Mouse (Mus musculus): ENCODE data around the gene 2610318N02Rik. TPM values are rescaled to one million over a fixed set of nuclear protein-coding genes. Genes with fewer than 3 reads are reported as not detected.

Gene 2610318N02Rik
- polyA plus RNA-seq, 1 experiment from 2014 or later: 19.6 TPM

- H3K4me2 ChIP-seq (ENCODE audit: low read depth, low read length): peak within 1 kb of the TSS; percentile 99
- under 1% methylated on average over 34 of the region's 34 CpGs for WGBS
- ATAC-seq (replicated peaks; ENCODE audit: extremely low read depth, insufficient read depth, low FRiP score): peak; percentile 81
- H3K27me3 ChIP-seq (ENCODE audit: control insufficient read depth, insufficient read depth, low read length): no peaks in the 10 kb centered on the region
- H3K4me3 ChIP-seq (ENCODE audit: low read length): peak within 1 kb of the TSS; percentile 60
- no peak within 1 kb of the TSS for H3K27ac ChIP-seq (ENCODE audit: low read length)
- no peaks in the 10 kb centered on the region for H3K36me3 ChIP-seq (ENCODE audit: control insufficient read depth, insufficient read depth)
- H3K4me1 ChIP-seq (ENCODE audit: control insufficient read depth, insufficient read depth, low read length): peaks cover 10% of the 10 kb centered on the region; the same call in 1 of the 2 replicates
- H3K9me3 ChIP-seq (replicated peaks; ENCODE audit: control insufficient read depth, low read length): no peaks in the 10 kb centered on the region
- H3K9ac ChIP-seq (ENCODE audit: low read length): peak within 1 kb of the TSS; percentile 52
These were observed 21.8 kb upstream of the 2610318N02Rik start, which contains the start of gene Ccdc116 for GRCm38 (mm10) chr16:17146772-17147235. Ccdc116 (minus strand) TSS chr16:17147229.

- ATAC-seq (replicated peaks; ENCODE audit: extremely low read depth, insufficient read depth, low FRiP score): no peak
- Histone ChIP-seq H3K9me3 (replicated peaks; ENCODE audit: control insufficient read depth, low read length) (no peaks in the 10 kb centered on the region), H3K27ac (ENCODE audit: low read length) (no peak within 1 kb of the TSS), H3K4me3 (ENCODE audit: low read length) (no peak within 1 kb of the TSS), H3K4me2 (ENCODE audit: low read depth, low read length) (no peak within 1 kb of the TSS), H3K36me3 (ENCODE audit: control insufficient read depth, insufficient read depth) (no peaks in the 10 kb centered on the region), H3K9ac (ENCODE audit: low read length) (no peak within 1 kb of the TSS), H3K27me3 (ENCODE audit: control insufficient read depth, insufficient read depth, low read length) (no peaks in the 10 kb centered on the region), H3K4me1 (ENCODE audit: control insufficient read depth, insufficient read depth, low read length) (peaks cover 10% of the 10 kb centered on the region; the same call in 1 of the 2 replicates)
- 27% methylated on average over 7 of the region's 7 CpGs for WGBS
These were observed 19.4 kb upstream of the 2610318N02Rik start, which contains the start of gene Ydjc for GRCm38 (mm10) chr16:17144339-17144738. Ydjc (plus strand) TSS chr16:17144621.

- no peaks in the 10 kb centered on the region for H3K27me3 ChIP-seq (ENCODE audit: control insufficient read depth, insufficient read depth, low read length)
- no peak overlapping the region for H3K27ac ChIP-seq (ENCODE audit: low read length)
- H3K9ac ChIP-seq (ENCODE audit: low read length): no peak overlapping the region
- peaks cover 4% of the 10 kb centered on the region; the same call in 1 of the 2 replicates for H3K4me1 ChIP-seq (ENCODE audit: control insufficient read depth, insufficient read depth, low read length)
- H3K4me3 ChIP-seq (ENCODE audit: low read length): no peak overlapping the region
- WGBS: 85% methylated on average over 15 of the region's 15 CpGs
- no peaks in the 10 kb centered on the region for H3K9me3 ChIP-seq (replicated peaks; ENCODE audit: control insufficient read depth, low read length)
- no peak overlapping the region for H3K4me2 ChIP-seq (ENCODE audit: low read depth, low read length)
- H3K36me3 ChIP-seq (ENCODE audit: control insufficient read depth, insufficient read depth): no peaks in the 10 kb centered on the region
- ATAC-seq (replicated peaks; ENCODE audit: extremely low read depth, insufficient read depth, low FRiP score): no peak
These were observed 12.4 kb upstream of the 2610318N02Rik start for GRCm38 (mm10) chr16:17137355-17137754.

- H3K4me1 ChIP-seq (ENCODE audit: control insufficient read depth, insufficient read depth, low read length): peaks cover 8% of the 10 kb centered on the region
- H3K9me3 ChIP-seq (replicated peaks; ENCODE audit: control insufficient read depth, low read length): no peaks in the 10 kb centered on the region
- no peak for ATAC-seq (replicated peaks; ENCODE audit: extremely low read depth, insufficient read depth, low FRiP score)
- H3K4me3 ChIP-seq (ENCODE audit: low read length): peak overlapping the region; percentile 80
- H3K9ac ChIP-seq (ENCODE audit: low read length): peak overlapping the region; percentile 69
- no peaks in the 10 kb centered on the region for H3K27me3 ChIP-seq (ENCODE audit: control insufficient read depth, insufficient read depth, low read length)
- H3K36me3 ChIP-seq (ENCODE audit: control insufficient read depth, insufficient read depth): no peaks in the 10 kb centered on the region
- H3K27ac ChIP-seq (ENCODE audit: low read length): no peak overlapping the region
- 28% methylated on average over 7 of the region's 7 CpGs for WGBS
- peak overlapping the region; percentile 100 for H3K4me2 ChIP-seq (ENCODE audit: low read depth, low read length)
These were observed 7.9 kb upstream of the 2610318N02Rik start for GRCm38 (mm10) chr16:17132906-17133200.

GRCm38 (mm10) chr16:17132089-17132905 lies 7.3 kb upstream of the 2610318N02Rik start, which contains the start of gene Sdf2l1:
Sdf2l1 (minus strand) TSS chr16:17132383.
- Histone ChIP-seq H3K27me3 (ENCODE audit: control insufficient read depth, insufficient read depth, low read length) (no peaks in the 10 kb centered on the region), H3K9ac (ENCODE audit: low read length) (peak within 1 kb of the TSS; percentile 78), H3K9me3 (replicated peaks; ENCODE audit: control insufficient read depth, low read length) (no peaks in the 10 kb centered on the region), H3K27ac (ENCODE audit: low read length) (peak within 1 kb of the TSS; percentile 44), H3K4me2 (ENCODE audit: low read depth, low read length) (peak within 1 kb of the TSS; percentile 100), H3K4me3 (ENCODE audit: low read length) (peak within 1 kb of the TSS; percentile 80), H3K36me3 (ENCODE audit: control insufficient read depth, insufficient read depth) (no peaks in the 10 kb centered on the region), H3K4me1 (ENCODE audit: control insufficient read depth, insufficient read depth, low read length) (peaks cover 8% of the 10 kb centered on the region)
- under 1% methylated on average over 47 of the region's 47 CpGs for WGBS
- ATAC-seq (replicated peaks; ENCODE audit: extremely low read depth, insufficient read depth, low FRiP score): peak; percentile 97

- peak overlapping the region; percentile 40; the same call in 1 of the 2 replicates for H3K27ac ChIP-seq (ENCODE audit: low read length)
- peak; percentile 33; the same call in 1 of the 2 replicates for ATAC-seq (replicated peaks; ENCODE audit: extremely low read depth, insufficient read depth, low FRiP score)
- WGBS: 4% methylated on average over 43 of the region's 43 CpGs
These were observed 6.5 kb upstream of the 2610318N02Rik start for GRCm38 (mm10) chr16:17131191-17132088.

GRCm38 (mm10) chr16:17127292-17127691 lies 2.3 kb upstream of the 2610318N02Rik start:
- WGBS: 100% methylated on average over 1 of the region's 1 CpGs
- ATAC-seq (replicated peaks; ENCODE audit: extremely low read depth, insufficient read depth, low FRiP score): no peak
- no peaks in the 10 kb centered on the region for H3K36me3 ChIP-seq (ENCODE audit: control insufficient read depth, insufficient read depth)
- H3K9me3 ChIP-seq (replicated peaks; ENCODE audit: control insufficient read depth, low read length): no peaks in the 10 kb centered on the region
- no peak overlapping the region for H3K27ac ChIP-seq (ENCODE audit: low read length)
- H3K4me1 ChIP-seq (ENCODE audit: control insufficient read depth, insufficient read depth, low read length): peaks cover 23% of the 10 kb centered on the region
- no peak overlapping the region for H3K9ac ChIP-seq (ENCODE audit: low read length)
- H3K4me2 ChIP-seq (ENCODE audit: low read depth, low read length): no peak overlapping the region
- H3K27me3 ChIP-seq (ENCODE audit: control insufficient read depth, insufficient read depth, low read length): no peaks in the 10 kb centered on the region
- no peak overlapping the region for H3K4me3 ChIP-seq (ENCODE audit: low read length)

More at GRCm38 (mm10) chr16:17131191-17132088, 6.5 kb upstream of the 2610318N02Rik start:
- Histone ChIP-seq H3K27me3 (ENCODE audit: control insufficient read depth, insufficient read depth, low read length) (no peaks in the 10 kb centered on the region), H3K4me1 (ENCODE audit: control insufficient read depth, insufficient read depth, low read length) (peaks cover 8% of the 10 kb centered on the region), H3K36me3 (ENCODE audit: control insufficient read depth, insufficient read depth) (no peaks in the 10 kb centered on the region), H3K9me3 (replicated peaks; ENCODE audit: control insufficient read depth, low read length) (no peaks in the 10 kb centered on the region), H3K4me2 (ENCODE audit: low read depth, low read length) (peak overlapping the region; percentile 100), H3K4me3 (ENCODE audit: low read length) (peak overlapping the region; percentile 80), H3K9ac (ENCODE audit: low read length) (peak overlapping the region; percentile 78)

GRCm38 (mm10) chr16:17124119-17124870 lies 672 bp downstream of the 2610318N02Rik start:
- Histone ChIP-seq H3K9me3 (replicated peaks; ENCODE audit: control insufficient read depth, low read length) (no peaks in the 10 kb centered on the region), H3K4me2 (ENCODE audit: low read depth, low read length) (peak overlapping the region; percentile 89), H3K27me3 (ENCODE audit: control insufficient read depth, insufficient read depth, low read length) (no peaks in the 10 kb centered on the region), H3K36me3 (ENCODE audit: control insufficient read depth, insufficient read depth) (peaks cover 6% of the 10 kb centered on the region), H3K4me1 (ENCODE audit: control insufficient read depth, insufficient read depth, low read length) (peaks cover 18% of the 10 kb centered on the region), H3K4me3 (ENCODE audit: low read length) (peak overlapping the region; percentile 64), H3K27ac (ENCODE audit: low read length) (peak overlapping the region; percentile 48), H3K9ac (ENCODE audit: low read length) (peak overlapping the region; percentile 76)
- ATAC-seq (replicated peaks; ENCODE audit: extremely low read depth, insufficient read depth, low FRiP score): 0 out of 2 replicates have a peak, but pooled peaks have one; percentile 4
- WGBS: 8% methylated on average over 22 of the region's 22 CpGs

All from heart, embryonic 16.5 days (tissue).